Mouse (Mus musculus): ENCODE measurements at regions not wholly inside any gene's neighbourhood (a gene's known extent, or its start where the extent isn't known, plus 50 kb on each side); places are given as distances from the start of the nearest gene placed in this dataset.

GRCm38 (mm10) chr13:84571845-84572193 lies 349.7 kb downstream of the Tmem161b start:
- WGBS: 91% methylated on average over 3 of the region's 3 CpGs
- intact Hi-C loops (cut with DNase I): no loop called here
- Histone ChIP-seq H3K36me3 (ENCODE audit: control insufficient read depth, insufficient read depth, low read length) (no peaks in the 10 kb centered on the region), H3K27me3 (ENCODE audit: control insufficient read depth, insufficient read depth, low read length) (no peaks in the 10 kb centered on the region), H3K9ac (ENCODE audit: low read depth, low read length) (no peak overlapping the region), H3K27ac (no peak overlapping the region), H3K79me2 (replicated peaks; ENCODE audit: control insufficient read depth, insufficient read depth, low read length) (no peaks in the 10 kb centered on the region), H3K4me1 (ENCODE audit: control insufficient read depth, insufficient read depth, low read length) (no peaks in the 10 kb centered on the region), H3K4me3 (no peak overlapping the region)
- no peak for DNase-seq
- TF ChIP-seq CTCF (IDR thresholded peaks at IDR 0.05) (no peak), POLR2A (IDR thresholded peaks at IDR 0.05; ENCODE audit: insufficient read depth, low read depth, low read length) (no peak), EP300 (IDR thresholded peaks at IDR 0.05; ENCODE audit: insufficient read depth, low read depth, low read length) (no peak)

- no peaks in the 10 kb centered on the region for H3K4me1 ChIP-seq (ENCODE audit: control insufficient read depth, insufficient read depth, low read length)
- WGBS: 80% methylated on average over 2 of the region's 2 CpGs
- no peak for DNase-seq
- no peak overlapping the region for H3K27ac ChIP-seq
- H3K27me3 ChIP-seq (ENCODE audit: control insufficient read depth, insufficient read depth, low read length): no peaks in the 10 kb centered on the region
- H3K9ac ChIP-seq (ENCODE audit: low read depth, low read length): no peak overlapping the region
- no peaks in the 10 kb centered on the region for H3K36me3 ChIP-seq (ENCODE audit: control insufficient read depth, insufficient read depth, low read length)
- H3K79me2 ChIP-seq (replicated peaks; ENCODE audit: control insufficient read depth, insufficient read depth, low read length): no peaks in the 10 kb centered on the region
- no peak overlapping the region for H3K4me3 ChIP-seq
- intact Hi-C loops (cut with DNase I): no loop called here
- no peak for TF ChIP-seq EP300 (IDR thresholded peaks at IDR 0.05; ENCODE audit: insufficient read depth, low read depth, low read length)
Observed at GRCm38 (mm10) chr13:84572231-84572630, 350.1 kb downstream of the Tmem161b start.

DNA sequence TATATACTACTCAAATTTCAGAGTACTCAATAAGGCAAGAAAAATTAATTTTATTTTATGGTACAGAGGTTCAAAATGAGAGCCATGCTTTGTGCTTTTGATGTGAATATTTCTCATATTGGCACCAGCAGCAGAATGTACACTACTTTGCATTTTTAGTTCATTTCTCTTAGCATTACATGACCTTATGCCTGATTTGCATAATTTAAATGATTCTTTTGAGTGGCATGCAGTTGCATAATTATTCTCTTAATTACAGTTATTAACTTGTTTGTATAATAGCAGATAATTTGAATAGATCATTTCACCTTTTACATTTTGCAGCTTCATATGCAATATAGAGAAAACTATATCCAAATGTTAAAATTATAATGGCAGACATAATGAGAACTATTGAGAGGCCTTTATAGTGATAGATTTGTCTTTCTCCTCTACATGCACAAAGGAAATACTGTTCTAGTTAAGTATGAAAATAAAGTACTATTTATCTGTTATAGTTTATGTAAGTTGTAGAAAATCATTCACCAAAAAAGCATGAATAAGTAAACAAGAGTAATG lies 374.6 kb downstream of the Tmem161b start:
- no peak overlapping the region for H3K4me3 ChIP-seq
- H3K27ac ChIP-seq: no peak overlapping the region
- H3K36me3 ChIP-seq (ENCODE audit: control insufficient read depth, insufficient read depth, low read length): no peaks in the 10 kb centered on the region
- DNase-seq: no peak
- TF ChIP-seq CTCF (IDR thresholded peaks at IDR 0.05): no peak
- TF ChIP-seq POLR2A (IDR thresholded peaks at IDR 0.05; ENCODE audit: insufficient read depth, low read depth, low read length): no peak
- no peak for TF ChIP-seq EP300 (IDR thresholded peaks at IDR 0.05; ENCODE audit: insufficient read depth, low read depth, low read length)
- no peaks in the 10 kb centered on the region for H3K79me2 ChIP-seq (replicated peaks; ENCODE audit: control insufficient read depth, insufficient read depth, low read length)
- H3K27me3 ChIP-seq (ENCODE audit: control insufficient read depth, insufficient read depth, low read length): no peaks in the 10 kb centered on the region
- H3K9ac ChIP-seq (ENCODE audit: low read depth, low read length): no peak overlapping the region
- intact Hi-C loops (cut with DNase I): no loop called here
- no peaks in the 10 kb centered on the region for H3K4me1 ChIP-seq (ENCODE audit: control insufficient read depth, insufficient read depth, low read length)

- intact Hi-C loops (cut with DNase I): no loop called here
- no peaks in the 10 kb centered on the region for H3K27me3 ChIP-seq (ENCODE audit: control insufficient read depth, insufficient read depth, low read length)
- 75% methylated on average over 1 of the region's 1 CpGs for WGBS
- no peak for DNase-seq
- H3K4me1 ChIP-seq (ENCODE audit: control insufficient read depth, insufficient read depth, low read length): no peaks in the 10 kb centered on the region
- no peak overlapping the region for H3K9ac ChIP-seq (ENCODE audit: low read depth, low read length)
- no peaks in the 10 kb centered on the region for H3K36me3 ChIP-seq (ENCODE audit: control insufficient read depth, insufficient read depth, low read length)
- no peak overlapping the region for H3K4me3 ChIP-seq
- no peak for TF ChIP-seq CTCF (IDR thresholded peaks at IDR 0.05)
- no peak for TF ChIP-seq EP300 (IDR thresholded peaks at IDR 0.05; ENCODE audit: insufficient read depth, low read depth, low read length)
- no peak for TF ChIP-seq POLR2A (IDR thresholded peaks at IDR 0.05; ENCODE audit: insufficient read depth, low read depth, low read length)
- H3K79me2 ChIP-seq (replicated peaks; ENCODE audit: control insufficient read depth, insufficient read depth, low read length): no peaks in the 10 kb centered on the region
- no peak overlapping the region for H3K27ac ChIP-seq
Observed at GRCm38 (mm10) chr13:84602612-84603011, 380.5 kb downstream of the Tmem161b start.

GRCm38 (mm10) chr13:84612497-84612896 lies 390.4 kb downstream of the Tmem161b start:
- Histone ChIP-seq H3K9ac (ENCODE audit: low read depth, low read length) (no peak overlapping the region), H3K27ac (no peak overlapping the region), H3K4me1 (ENCODE audit: control insufficient read depth, insufficient read depth, low read length) (no peaks in the 10 kb centered on the region), H3K27me3 (ENCODE audit: control insufficient read depth, insufficient read depth, low read length) (no peaks in the 10 kb centered on the region), H3K79me2 (replicated peaks; ENCODE audit: control insufficient read depth, insufficient read depth, low read length) (no peaks in the 10 kb centered on the region), H3K36me3 (ENCODE audit: control insufficient read depth, insufficient read depth, low read length) (no peaks in the 10 kb centered on the region), H3K4me3 (no peak overlapping the region)
- intact Hi-C loops (cut with DNase I): no loop called here
- TF ChIP-seq EP300 (IDR thresholded peaks at IDR 0.05; ENCODE audit: insufficient read depth, low read depth, low read length) (no peak), POLR2A (IDR thresholded peaks at IDR 0.05; ENCODE audit: insufficient read depth, low read depth, low read length) (no peak)
- no peak for DNase-seq
- 4% methylated on average over 4 of the region's 4 CpGs for WGBS

DNA sequence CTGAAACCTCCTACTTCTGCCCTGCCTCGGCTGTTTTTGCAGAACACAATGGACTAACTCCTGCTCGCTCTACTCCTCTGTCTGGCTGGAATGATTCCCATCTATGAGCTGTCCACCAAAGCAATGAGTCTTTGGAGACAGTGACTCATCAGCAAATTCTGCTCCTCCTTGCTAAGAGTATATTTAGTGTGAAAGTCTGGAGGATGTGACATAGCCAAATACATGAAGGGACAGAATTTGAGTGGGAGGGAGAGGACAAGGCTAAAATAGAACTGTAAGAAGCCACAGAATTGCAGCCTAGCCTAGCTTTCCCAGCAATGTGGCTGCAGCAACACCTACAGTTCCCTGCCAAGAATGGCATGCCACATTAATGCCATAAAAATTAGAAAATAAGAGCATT lies 390.9 kb downstream of the Tmem161b start:
- TF ChIP-seq POLR2A (IDR thresholded peaks at IDR 0.05; ENCODE audit: insufficient read depth, low read depth, low read length): no peak
- no peak for TF ChIP-seq CTCF (IDR thresholded peaks at IDR 0.05)
- no peak for TF ChIP-seq EP300 (IDR thresholded peaks at IDR 0.05; ENCODE audit: insufficient read depth, low read depth, low read length)
- 14% methylated on average over 2 of the region's 2 CpGs for WGBS
- intact Hi-C loops (cut with DNase I): no loop called here

More for the DNA sequence above, 390.9 kb downstream of the Tmem161b start:
- no peaks in the 10 kb centered on the region for H3K79me2 ChIP-seq (replicated peaks; ENCODE audit: control insufficient read depth, insufficient read depth, low read length)
- no peak overlapping the region for H3K4me3 ChIP-seq
- H3K27me3 ChIP-seq (ENCODE audit: control insufficient read depth, insufficient read depth, low read length): no peaks in the 10 kb centered on the region
- no peak for DNase-seq
- H3K27ac ChIP-seq: no peak overlapping the region
- no peak overlapping the region for H3K9ac ChIP-seq (ENCODE audit: low read depth, low read length)
- no peaks in the 10 kb centered on the region for H3K4me1 ChIP-seq (ENCODE audit: control insufficient read depth, insufficient read depth, low read length)
- no peaks in the 10 kb centered on the region for H3K36me3 ChIP-seq (ENCODE audit: control insufficient read depth, insufficient read depth, low read length)
